Mouse (Mus musculus) neural tube, embryonic 11.5 days (tissue): ENCODE measurements around the gene Efcab2. TPM values are rescaled to one million over a fixed set of nuclear protein-coding genes. Genes with fewer than 3 reads are reported as not detected.
A peak's percentile ranks its signal among the peaks of the same experiment; 100 is the strongest.

ENCODE experiments used
- ATAC-seq: fragments of 200-750 bp; cut with Nextera tagmentation; 2 replicates; pipeline ENCODE4 v1.8.0; 2017; ENCODE audit warnings: moderate number of reproducible peaks, mild to moderate bottlenecking, moderate TSS enrichment, moderate library complexity; ENCODE audit not compliant: insufficient read depth, low FRiP score, low TSS enrichment
- DNase-seq: peaks from one replicate; pipeline ENCODE4 v3.0.0-alpha.2; 2015; ENCODE audit warnings: low spot score
- H3K27ac ChIP-seq: fragments of 300-500 bp; sonication (generic); 2 replicates; pipeline ENCODE4 v1.5.1; 2014; ENCODE audit warnings: low read depth, mild to moderate bottlenecking, low read length
- H3K27me3 ChIP-seq: fragments of 300-500 bp; sonication (generic); 2 replicates; pipeline ENCODE4 v1.6.1; 2014; ENCODE audit warnings: mild to moderate bottlenecking, low read length, mixed read lengths; ENCODE audit not compliant: control insufficient read depth, insufficient read depth
- H3K36me3 ChIP-seq: fragments of 300-500 bp; sonication (generic); 2 replicates; pipeline ENCODE4 v1.6.1; 2014; ENCODE audit warnings: mild to moderate bottlenecking, low read length, moderate library complexity, mixed read lengths; ENCODE audit not compliant: control insufficient read depth, insufficient read depth
- H3K4me1 ChIP-seq: fragments of 300-500 bp; sonication (generic); 2 replicates; pipeline ENCODE4 v1.6.1; 2014; ENCODE audit warnings: low read length, mixed read lengths; ENCODE audit not compliant: control insufficient read depth, insufficient read depth
- H3K4me2 ChIP-seq: fragments of 300-500 bp; sonication (generic); 2 replicates; pipeline ENCODE4 v1.6.1; 2014; ENCODE audit warnings: low read depth, mild to moderate bottlenecking, moderate library complexity
- H3K4me3 ChIP-seq: fragments of 300-500 bp; sonication (generic); 2 replicates; pipeline ENCODE4 v1.5.1; 2014; ENCODE audit warnings: low read depth, low read length
- H3K9ac ChIP-seq: fragments of 300-500 bp; sonication (generic); 2 replicates; pipeline ENCODE4 v1.6.1; 2014; ENCODE audit warnings: mild to moderate bottlenecking, low read length
- H3K9me3 ChIP-seq: fragments of 300-500 bp; sonication (generic); 2 replicates; pipeline ENCODE4 v1.6.1; 2016; ENCODE audit warnings: low read length; ENCODE audit not compliant: control insufficient read depth
- WGBS: fragments of 180-500 bp; shearing (Covaris S2); extraction: QIAGEN DNeasy Blood & Tissue Kit; methylation state at CpG from one replicate; pipeline ENCODE4 v1.1.7; 2014; 5-methylcytosine and 5-hydroxymethylcytosine counted together
- polyA plus RNA-seq: library from polyadenylated mRNA; unstranded; fragments of >200 nt; fragmentation: Nextera tagmentation; extraction: Ambion mirVana; gene quantifications from 2 replicates; pipeline ENCODE4 v1.2.1, GENCODE M21; 2014

Efcab2 gene
- polyA plus RNA-seq, 1 experiment from 2014 or later = 6.8 TPM

- Histone ChIP-seq H3K36me3 (no peaks in the 10 kb centered on the region), H3K4me3 (no peak overlapping the region), H3K4me1 (no peaks in the 10 kb centered on the region), H3K9me3 (no peaks in the 10 kb centered on the region), H3K9ac (no peak overlapping the region), H3K4me2 (no peak overlapping the region), H3K27me3 (no peaks in the 10 kb centered on the region), H3K27ac (no peak overlapping the region)
- ATAC-seq (no peak), DNase-seq (no peak)
- 77% methylated on average over 5 of the region's 5 CpGs for WGBS
Observed at GRCm38 (mm10) chr1:178392970-178393369, 12.9 kb upstream of the Efcab2 start.

- no peaks in the 10 kb centered on the region for H3K4me1 ChIP-seq
- H3K4me2 ChIP-seq = no peak overlapping the region
- no peaks in the 10 kb centered on the region for H3K9me3 ChIP-seq
- ATAC-seq (no peak), DNase-seq (no peak)
- H3K4me3 ChIP-seq = no peak overlapping the region
- H3K27me3 ChIP-seq = no peaks in the 10 kb centered on the region
- H3K36me3 ChIP-seq = no peaks in the 10 kb centered on the region
- 85% methylated on average over 6 of the region's 6 CpGs for WGBS
- H3K9ac ChIP-seq = no peak overlapping the region
- H3K27ac ChIP-seq = no peak overlapping the region
Observed at GRCm38 (mm10) chr1:178395091-178395490, 10.8 kb upstream of the Efcab2 start.

GRCm38 (mm10) chr1:178396383-178396782 lies 9.5 kb upstream of the Efcab2 start:
- H3K27ac ChIP-seq = no peak overlapping the region
- H3K4me1 ChIP-seq = no peaks in the 10 kb centered on the region
- ATAC-seq = no peak
- no peak overlapping the region for H3K4me3 ChIP-seq
- no peak for DNase-seq
- H3K9me3 ChIP-seq = no peaks in the 10 kb centered on the region
- H3K27me3 ChIP-seq = no peaks in the 10 kb centered on the region
- 82% methylated on average over 4 of the region's 4 CpGs for WGBS
- no peak overlapping the region for H3K9ac ChIP-seq
- no peak overlapping the region for H3K4me2 ChIP-seq
- H3K36me3 ChIP-seq = no peaks in the 10 kb centered on the region

DNA sequence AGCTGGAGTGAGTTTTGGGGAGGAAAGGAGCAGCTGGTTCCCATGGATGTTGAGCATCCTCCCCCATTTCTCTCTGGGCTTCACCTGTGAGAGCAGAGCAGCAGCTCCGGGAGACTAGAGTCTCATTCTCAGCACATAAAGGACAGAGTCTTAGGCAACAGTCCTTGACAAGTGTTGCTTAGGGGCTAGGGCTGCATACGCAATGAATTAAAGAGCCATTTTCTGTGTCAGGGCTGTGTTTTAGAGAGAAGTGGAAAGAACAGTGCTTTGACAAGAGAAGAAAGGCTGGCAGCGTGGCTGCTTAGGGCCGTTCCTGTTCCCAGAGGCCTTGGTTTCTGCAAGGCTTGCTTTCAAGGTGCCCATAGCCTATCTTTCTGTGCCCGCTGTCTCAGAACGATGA lies 6.0 kb upstream of the Efcab2 start:
- H3K9ac ChIP-seq = no peak overlapping the region
- ATAC-seq = no peak
- H3K4me3 ChIP-seq = no peak overlapping the region
- no peaks in the 10 kb centered on the region for H3K36me3 ChIP-seq
- no peaks in the 10 kb centered on the region for H3K9me3 ChIP-seq
- no peak overlapping the region for H3K27ac ChIP-seq
- no peak for DNase-seq
- H3K27me3 ChIP-seq = no peaks in the 10 kb centered on the region
- H3K4me2 ChIP-seq = no peak overlapping the region
- 84% methylated on average over 6 of the region's 6 CpGs for WGBS
- H3K4me1 ChIP-seq = no peaks in the 10 kb centered on the region

DNA sequence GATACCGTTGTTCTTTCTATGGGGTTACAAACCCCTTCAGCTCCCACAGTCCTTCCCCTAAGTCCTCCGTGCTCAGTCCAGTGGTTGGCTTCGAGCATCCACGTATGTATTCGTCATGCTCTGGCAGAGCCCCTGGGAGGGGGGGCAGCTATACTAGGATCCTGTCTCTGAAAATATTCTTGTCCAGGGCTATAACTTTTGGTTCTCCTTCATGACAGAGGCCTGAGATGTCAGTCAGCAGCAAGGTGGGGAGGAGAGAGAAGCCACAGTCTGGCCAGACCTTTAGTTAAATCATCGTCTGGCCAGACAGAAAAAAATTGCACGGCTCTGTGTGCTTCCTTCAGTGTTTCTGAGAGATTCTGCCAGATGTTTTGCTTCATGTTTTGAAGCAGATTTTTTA lies 5.2 kb upstream of the Efcab2 start:
- no peak overlapping the region for H3K27ac ChIP-seq
- no peak overlapping the region for H3K4me2 ChIP-seq
- no peaks in the 10 kb centered on the region for H3K4me1 ChIP-seq
- H3K9ac ChIP-seq = no peak overlapping the region
- H3K27me3 ChIP-seq = no peaks in the 10 kb centered on the region
- ATAC-seq (no peak), DNase-seq (no peak)
- H3K36me3 ChIP-seq = no peaks in the 10 kb centered on the region
- 72% methylated on average over 7 of the region's 7 CpGs for WGBS
- no peak overlapping the region for H3K4me3 ChIP-seq
- H3K9me3 ChIP-seq = no peaks in the 10 kb centered on the region

DNA sequence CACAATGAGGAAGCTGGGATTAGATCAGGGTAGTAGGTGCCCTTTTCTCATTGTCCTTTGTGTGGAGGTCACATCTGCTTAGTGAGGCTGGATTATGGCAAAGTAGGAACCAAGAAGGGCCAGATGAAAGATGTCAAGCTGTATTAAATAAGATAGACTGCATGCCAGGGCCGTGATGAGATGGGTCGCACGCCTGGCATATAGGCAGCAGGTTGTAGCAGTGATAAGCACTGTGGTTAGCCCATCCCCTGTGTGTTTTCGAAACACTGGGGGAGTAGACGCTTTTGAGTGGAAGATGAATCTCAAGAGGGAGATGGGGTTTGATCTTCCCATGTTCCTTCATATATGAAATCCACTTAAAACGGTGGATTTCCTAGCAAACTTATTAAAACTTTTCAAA lies 3.9 kb upstream of the Efcab2 start:
- Histone ChIP-seq H3K36me3 (no peaks in the 10 kb centered on the region), H3K27me3 (no peaks in the 10 kb centered on the region), H3K4me3 (no peak overlapping the region), H3K4me2 (no peak overlapping the region), H3K27ac (no peak overlapping the region), H3K9me3 (no peaks in the 10 kb centered on the region), H3K4me1 (no peaks in the 10 kb centered on the region), H3K9ac (no peak overlapping the region)
- 93% methylated on average over 6 of the region's 6 CpGs for WGBS
- ATAC-seq = no peak
- no peak for DNase-seq

DNA sequence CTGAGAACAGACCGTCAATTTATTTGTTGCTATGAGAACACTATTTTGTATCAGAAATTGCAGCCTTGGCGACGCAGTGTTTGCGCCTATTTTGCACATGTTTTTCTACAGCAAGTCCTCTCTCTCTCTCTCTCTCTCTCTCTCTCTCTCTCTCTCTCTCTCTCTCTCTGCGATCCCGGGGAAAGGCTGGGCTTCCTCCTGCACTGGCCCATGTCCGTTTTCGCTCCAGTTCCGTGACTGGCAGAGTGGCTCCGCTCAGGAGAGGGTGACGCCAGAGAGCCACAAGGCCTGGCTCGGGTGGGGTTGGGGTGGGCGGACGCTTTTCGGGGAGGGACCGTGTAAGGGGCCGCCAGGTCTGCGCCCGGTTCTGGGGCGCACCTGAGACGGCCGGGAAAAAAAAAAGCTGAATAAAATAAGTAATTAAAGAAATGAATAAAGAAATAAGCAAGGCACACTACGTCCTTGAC lies 407 bp upstream of the Efcab2 start:
- peak overlapping the region; percentile 100 for H3K27ac ChIP-seq

DNA sequence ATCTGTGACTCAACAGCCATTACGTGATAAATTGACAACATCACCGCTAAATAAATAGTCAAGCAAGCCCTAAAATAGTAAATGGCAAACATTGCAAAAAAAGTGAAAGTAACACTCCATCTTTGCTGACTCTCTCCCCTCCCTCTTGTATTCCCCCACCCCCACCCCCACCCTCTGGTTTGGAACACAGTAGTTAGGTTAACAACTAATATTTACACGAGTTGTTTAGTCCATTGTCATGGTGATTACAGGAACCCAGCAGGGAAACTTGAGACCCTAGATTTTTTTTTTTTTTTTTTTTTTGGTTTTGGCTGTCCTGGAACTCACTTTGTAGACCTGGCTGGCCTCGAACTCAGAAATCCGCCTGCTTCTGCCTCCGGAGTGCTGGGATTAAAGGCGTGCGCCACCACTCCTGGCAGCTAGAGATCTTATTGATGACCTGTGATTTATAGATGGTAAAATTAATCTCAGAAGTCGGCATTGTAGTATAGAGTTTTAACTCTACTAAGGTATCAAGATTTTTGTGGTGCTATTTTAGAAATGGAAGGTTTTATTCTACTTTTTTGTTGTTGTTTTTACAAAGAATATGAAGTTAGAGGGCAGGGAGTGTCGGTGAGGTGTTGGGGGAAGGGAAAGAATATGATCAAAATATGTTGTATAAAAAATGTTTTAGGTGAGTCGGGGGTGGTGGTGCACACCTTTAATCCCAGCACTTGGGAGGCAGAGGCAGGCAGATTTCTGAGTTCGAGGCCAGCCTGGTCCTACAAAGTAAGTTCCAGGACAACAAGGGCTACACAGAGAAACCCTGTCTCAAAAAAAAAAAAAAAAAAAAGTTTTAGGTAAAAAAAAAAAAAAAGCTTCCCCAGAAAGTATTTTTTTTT lies 1.1 kb downstream of the Efcab2 start:
- Histone ChIP-seq H3K9me3 (no peaks in the 10 kb centered on the region), H3K4me3 (peak overlapping the region; percentile 66), H3K27ac (peak overlapping the region; percentile 100), H3K9ac (peak overlapping the region; percentile 97), H3K4me2 (peak overlapping the region; percentile 67), H3K36me3 (no peaks in the 10 kb centered on the region), H3K4me1 (no peaks in the 10 kb centered on the region), H3K27me3 (no peaks in the 10 kb centered on the region)
- WGBS = 64% methylated on average over 12 of the region's 12 CpGs
- DNase-seq (no peak), ATAC-seq (peak; percentile 2; the same call in 1 of the 2 replicates)

More for the DNA sequence above, 407 bp upstream of the Efcab2 start:
- no peaks in the 10 kb centered on the region for H3K36me3 ChIP-seq
- no peaks in the 10 kb centered on the region for H3K4me1 ChIP-seq
- under 1% methylated on average over 23 of the region's 23 CpGs for WGBS
- DNase-seq (peak; percentile 86), ATAC-seq (peak; percentile 72)
- no peaks in the 10 kb centered on the region for H3K27me3 ChIP-seq
- H3K4me2 ChIP-seq = peak overlapping the region; percentile 67
- H3K9ac ChIP-seq = peak overlapping the region; percentile 97
- H3K4me3 ChIP-seq = peak overlapping the region; percentile 66
- no peaks in the 10 kb centered on the region for H3K9me3 ChIP-seq

- no peak overlapping the region for H3K27ac ChIP-seq
- ATAC-seq = no peak
- H3K36me3 ChIP-seq = no peaks in the 10 kb centered on the region
- no peaks in the 10 kb centered on the region for H3K9me3 ChIP-seq
- no peak overlapping the region for H3K4me2 ChIP-seq
- 90% methylated on average over 2 of the region's 2 CpGs for WGBS
- no peak for DNase-seq
- H3K4me1 ChIP-seq = no peaks in the 10 kb centered on the region
- no peak overlapping the region for H3K9ac ChIP-seq
- no peak overlapping the region for H3K4me3 ChIP-seq
- H3K27me3 ChIP-seq = no peaks in the 10 kb centered on the region
Observed at GRCm38 (mm10) chr1:178407651-178408050, 1.8 kb downstream of the Efcab2 start.
